Mouse (Mus musculus) bone marrow macrophage, adult 2 months (primary cell): ENCODE data around the gene Rfx8.

ENCODE experiments used
- CTCF ChIP-seq: IDR thresholded peaks from 2 replicates; pipeline ENCODE4 v1.5.1; 2012; ENCODE audit warnings: low read depth, mild to moderate bottlenecking, low read length, moderate library complexity
- POLR2A ChIP-seq: IDR thresholded peaks from 2 replicates; pipeline ENCODE4 v1.6.1; 2012; ENCODE audit warnings: mild to moderate bottlenecking, low read depth, low read length, borderline replicate concordance

- TF ChIP-seq CTCF (no peak), POLR2A (no peak)
Measured at GRCm38 (mm10) chr1:39740002-39740401, 19.2 kb upstream of the Rfx8 start.
